Mouse (Mus musculus) CH12.LX (cell line): ENCODE data around the gene Gm48551. TPM values are rescaled to one million over a fixed set of nuclear protein-coding genes. Genes with fewer than 3 reads are reported as not detected.

Experiments
- DNase-seq: peaks from one replicate; pipeline ENCODE4 v3.0.0-alpha.2; 2013; ENCODE audit errors: extremely low read depth
- H3K27ac ChIP-seq: 2 replicates; pipeline ENCODE4 v1.5.1; 2012; ENCODE audit warnings: low read depth, mild to moderate bottlenecking, control low read depth, moderate library complexity; ENCODE audit not compliant: insufficient read depth
- H3K27me3 ChIP-seq: replicated peaks from 2 replicates; pipeline ENCODE3; 2012; ENCODE audit warnings: inconsistent platforms
- H3K36me3 ChIP-seq, 2 experiments: replicated peaks in 1 of 2; 2 replicates each; pipeline versions ENCODE3 to v1.6.1; 2012; ENCODE audit warnings: inconsistent platforms in 1 of 2, low read length in 1 of 2, mild to moderate bottlenecking in 1 of 2, mixed read lengths in 1 of 2, moderate library complexity in 1 of 2; ENCODE audit not compliant: control insufficient read depth in 1 of 2, insufficient read depth in 1 of 2
- H3K4me1 ChIP-seq, 2 experiments: 2 replicates each; pipeline ENCODE4 v1.6.1; 2012; ENCODE audit warnings: inconsistent platforms in 1 of 2, moderate library complexity in 1 of 2; ENCODE audit not compliant: insufficient read depth in 2 of 2, control insufficient read depth in 1 of 2
- H3K4me2 ChIP-seq: 2 replicates; pipeline ENCODE4 v1.6.1; 2012; ENCODE audit warnings: low read depth, mild to moderate bottlenecking, control low read depth; ENCODE audit not compliant: poor library complexity, insufficient read depth, severe bottlenecking
- H3K4me3 ChIP-seq, 3 experiments: fragments of 150-350 bp in 1 of 3; sonication (generic) in 1 of 3; replicated peaks in 1 of 3; 2 replicates each; pipeline versions ENCODE3 to v1.5.1; 2011 to 2012; ENCODE audit warnings: low read depth in 2 of 3, low read length in 2 of 3, mild to moderate bottlenecking in 2 of 3, moderate library complexity in 2 of 3, control low read depth in 1 of 3, improper control_type of control experiment in 1 of 3, inconsistent platforms in 1 of 3, mixed read lengths in 1 of 3; ENCODE audit not compliant: poor library complexity in 1 of 3
- H3K79me2 ChIP-seq: replicated peaks from 2 replicates; pipeline ENCODE4 v1.6.1; 2012; ENCODE audit warnings: mild to moderate bottlenecking, moderate library complexity; ENCODE audit not compliant: control insufficient read depth, poor library complexity, insufficient read depth, severe bottlenecking; ENCODE audit errors: extremely low read depth
- H3K9ac ChIP-seq: 2 replicates; pipeline ENCODE4 v1.6.1; 2012; ENCODE audit warnings: low read depth, mild to moderate bottlenecking, control low read depth, moderate library complexity; ENCODE audit not compliant: insufficient read depth
- H3K9me3 ChIP-seq: replicated peaks from 2 replicates; pipeline ENCODE3; 2012; ENCODE audit warnings: low read length, inconsistent platforms, mixed read lengths
- BHLHE40 ChIP-seq: IDR thresholded peaks from 2 replicates; pipeline ENCODE4 v1.6.1; 2011; ENCODE audit warnings: mild to moderate bottlenecking, low read depth, low read length, improper control_type of control experiment
- CHD2 ChIP-seq: IDR thresholded peaks from 2 replicates; pipeline ENCODE4 v1.6.1; 2011; ENCODE audit warnings: low read length, improper control_type of control experiment
- CTCF ChIP-seq, 2 experiments: IDR thresholded peaks in 1 of 2; conservative IDR thresholded peaks in 1 of 2; 2 replicates each; pipeline ENCODE4 v1.5.1; 2011 to 2012; ENCODE audit warnings: low read depth in 2 of 2, low read length in 2 of 2, improper control_type of control experiment in 1 of 2, inconsistent platforms in 1 of 2, mild to moderate bottlenecking in 1 of 2, moderate library complexity in 1 of 2
- E2F4 ChIP-seq: IDR thresholded peaks from 2 replicates; pipeline ENCODE4 v1.6.1; 2011; ENCODE audit warnings: low read depth, low read length, improper control_type of control experiment; ENCODE audit not compliant: insufficient replicate concordance
- ELF1 ChIP-seq: IDR thresholded peaks from 2 replicates; pipeline ENCODE4 v1.6.1; 2014; ENCODE audit warnings: low read depth, mild to moderate bottlenecking, inconsistent platforms, low read length, improper control_type of control experiment
- EP300 ChIP-seq: IDR thresholded peaks from 2 replicates; pipeline ENCODE4 v1.6.1; 2011; ENCODE audit warnings: low read length, improper control_type of control experiment
- ETS1 ChIP-seq: conservative IDR thresholded peaks from 2 replicates; pipeline ENCODE4 v1.6.1; 2012; ENCODE audit warnings: low read depth, mild to moderate bottlenecking, inconsistent platforms, low read length, improper control_type of control experiment, moderate library complexity
- GABPA ChIP-seq: IDR thresholded peaks from 2 replicates; pipeline ENCODE4 v1.6.1; 2012; ENCODE audit warnings: low read depth, low read length, improper control_type of control experiment, inconsistent platforms; ENCODE audit not compliant: insufficient replicate concordance
- HCFC1 ChIP-seq: IDR thresholded peaks from 2 replicates; pipeline ENCODE4 v1.6.1; 2012; ENCODE audit warnings: low read depth, mild to moderate bottlenecking, inconsistent platforms, low read length, improper control_type of control experiment
- IRF4 ChIP-seq: IDR thresholded peaks from 2 replicates; pipeline ENCODE4 v1.6.1; 2014; ENCODE audit warnings: low read depth, mild to moderate bottlenecking, inconsistent platforms, low read length, improper control_type of control experiment
- JUND ChIP-seq: conservative IDR thresholded peaks from 2 replicates; pipeline ENCODE4 v1.6.1; 2011; ENCODE audit warnings: low read depth, low read length, improper control_type of control experiment
- KAT2A ChIP-seq: IDR thresholded peaks from 2 replicates; pipeline ENCODE4 v1.6.1; 2012; ENCODE audit warnings: low read length, improper control_type of control experiment, inconsistent platforms; ENCODE audit not compliant: insufficient replicate concordance
- MAFK ChIP-seq: IDR thresholded peaks from 2 replicates; pipeline ENCODE4 v1.6.1; 2011; ENCODE audit warnings: low read length, improper control_type of control experiment; ENCODE audit not compliant: insufficient replicate concordance
- MAX ChIP-seq: IDR thresholded peaks from 2 replicates; pipeline ENCODE4 v1.6.1; 2011; ENCODE audit warnings: low read length, improper control_type of control experiment
- MAZ ChIP-seq: IDR thresholded peaks from 2 replicates; pipeline ENCODE4 v1.6.1; 2012; ENCODE audit warnings: low read depth, mild to moderate bottlenecking, inconsistent platforms, low read length, improper control_type of control experiment, moderate library complexity
- MEF2A ChIP-seq: IDR thresholded peaks from 2 replicates; pipeline ENCODE4 v1.6.1; 2014; ENCODE audit warnings: low read depth, mild to moderate bottlenecking, inconsistent platforms, low read length, improper control_type of control experiment, borderline replicate concordance
- MXI1 ChIP-seq: IDR thresholded peaks from 2 replicates; pipeline ENCODE4 v1.6.1; 2011; ENCODE audit warnings: mild to moderate bottlenecking, low read depth, low read length, improper control_type of control experiment
- MYC ChIP-seq: IDR thresholded peaks from 2 replicates; pipeline ENCODE4 v1.6.1; 2011; ENCODE audit warnings: low read depth, mild to moderate bottlenecking, improper control_type of control experiment, low read length
- NELFE ChIP-seq: IDR thresholded peaks from 2 replicates; pipeline ENCODE4 v1.6.1; 2011; ENCODE audit warnings: low read depth, low read length, improper control_type of control experiment
- NRF1 ChIP-seq: IDR thresholded peaks from 2 replicates; pipeline ENCODE4 v1.6.1; 2014; ENCODE audit warnings: low read depth, mild to moderate bottlenecking, inconsistent platforms, low read length, improper control_type of control experiment, moderate library complexity
- PAX5 ChIP-seq: IDR thresholded peaks from 2 replicates; pipeline ENCODE4 v1.6.1; 2012; ENCODE audit warnings: low read length, inconsistent platforms, mixed read lengths
- POLR2A ChIP-seq: IDR thresholded peaks from 2 replicates; pipeline ENCODE4 v1.6.1; 2011; ENCODE audit warnings: low read depth, mild to moderate bottlenecking, improper control_type of control experiment, low read length
- POLR2AphosphoS2 ChIP-seq: IDR thresholded peaks from 2 replicates; pipeline ENCODE4 v1.6.1; 2011; ENCODE audit warnings: low read depth, low read length, improper control_type of control experiment
- RAD21 ChIP-seq: IDR thresholded peaks from 2 replicates; pipeline ENCODE4 v1.6.1; 2011; ENCODE audit warnings: low read depth, mild to moderate bottlenecking, low read length, improper control_type of control experiment, moderate library complexity
- SIN3A ChIP-seq: IDR thresholded peaks from 2 replicates; pipeline ENCODE4 v1.6.1; 2012; ENCODE audit warnings: low read length, improper control_type of control experiment, inconsistent platforms
- TBP ChIP-seq: conservative IDR thresholded peaks from 2 replicates; pipeline ENCODE4 v1.6.1; 2011; ENCODE audit warnings: low read depth, low read length, improper control_type of control experiment
- TCF12 ChIP-seq: IDR thresholded peaks from 2 replicates; pipeline ENCODE4 v1.6.1; 2014; ENCODE audit warnings: low read depth, mild to moderate bottlenecking, inconsistent platforms, low read length, improper control_type of control experiment
- UBTF ChIP-seq: IDR thresholded peaks from 2 replicates; pipeline ENCODE4 v1.6.1; 2012; ENCODE audit warnings: low read depth, mild to moderate bottlenecking, inconsistent platforms, low read length, improper control_type of control experiment, moderate library complexity
- USF1 ChIP-seq: IDR thresholded peaks from 2 replicates; pipeline ENCODE4 v1.6.1; 2014; ENCODE audit warnings: low read depth, mild to moderate bottlenecking, inconsistent platforms, low read length, improper control_type of control experiment
- USF2 ChIP-seq: conservative IDR thresholded peaks from 2 replicates; pipeline ENCODE4 v1.6.1; 2011; ENCODE audit warnings: low read depth, low read length, improper control_type of control experiment
- ZC3H11A ChIP-seq: IDR thresholded peaks from 2 replicates; pipeline ENCODE4 v1.6.1; 2012; ENCODE audit warnings: low read depth, mild to moderate bottlenecking, inconsistent platforms, low read length, improper control_type of control experiment
- ZNF384 ChIP-seq: IDR thresholded peaks from 2 replicates; pipeline ENCODE4 v1.6.1; 2012; ENCODE audit warnings: low read depth, low read length, improper control_type of control experiment, inconsistent platforms
- dilution Hi-C: fragments of 300-500 bp; cut with MboI; formaldehyde crosslinking; loops from 2 replicates; pipeline ENCODE4 v1.14.3; 2020; ENCODE audit warnings: low sequenced_read_pairs; ENCODE audit not compliant: extremely low pct_unique_long_range_greater_than_20kb, extremely low pct_ligation_motif_present
- in situ Hi-C: fragments of 300-500 bp; cut with MboI; formaldehyde crosslinking; loops from 3 replicates; pipeline ENCODE4 v1.14.3; 2019; ENCODE audit warnings: low sequenced_read_pairs, low pct_ligation_motif_present, low pct_unique_long_range_greater_than_20kb, mixed read lengths
- polyA plus RNA-seq: library from polyadenylated mRNA; unstranded; fragments of >175 nt; gene quantifications from 2 replicates; pipeline ENCODE4 v1.2.1, GENCODE M21; 2012; ENCODE audit warnings: low read depth; ENCODE audit not compliant: insufficient read length
- total RNA-seq, 2 experiments: library from RNA; depleted of rRNA; stranded (reverse); fragments of 300-350 nt in 1 of 2; fragments of >200 nt in 1 of 2; gene quantifications; 2 replicates each; pipeline ENCODE4 v1.2.3; 2012 to 2014

Gm48551 gene
- total and polyA plus RNA-seq, 3 experiments: 1.0 to 3.4 (median 1.2) TPM

- peak; percentile 59; the same call in 1 of the 2 replicates for TF ChIP-seq TCF12
- TF ChIP-seq, all 38 proteins: peak for 14
These were observed 27.8 kb upstream of the Gm48551 start (continued) for GRCm38 (mm10) chr10:81356352-81356990.

DNA sequence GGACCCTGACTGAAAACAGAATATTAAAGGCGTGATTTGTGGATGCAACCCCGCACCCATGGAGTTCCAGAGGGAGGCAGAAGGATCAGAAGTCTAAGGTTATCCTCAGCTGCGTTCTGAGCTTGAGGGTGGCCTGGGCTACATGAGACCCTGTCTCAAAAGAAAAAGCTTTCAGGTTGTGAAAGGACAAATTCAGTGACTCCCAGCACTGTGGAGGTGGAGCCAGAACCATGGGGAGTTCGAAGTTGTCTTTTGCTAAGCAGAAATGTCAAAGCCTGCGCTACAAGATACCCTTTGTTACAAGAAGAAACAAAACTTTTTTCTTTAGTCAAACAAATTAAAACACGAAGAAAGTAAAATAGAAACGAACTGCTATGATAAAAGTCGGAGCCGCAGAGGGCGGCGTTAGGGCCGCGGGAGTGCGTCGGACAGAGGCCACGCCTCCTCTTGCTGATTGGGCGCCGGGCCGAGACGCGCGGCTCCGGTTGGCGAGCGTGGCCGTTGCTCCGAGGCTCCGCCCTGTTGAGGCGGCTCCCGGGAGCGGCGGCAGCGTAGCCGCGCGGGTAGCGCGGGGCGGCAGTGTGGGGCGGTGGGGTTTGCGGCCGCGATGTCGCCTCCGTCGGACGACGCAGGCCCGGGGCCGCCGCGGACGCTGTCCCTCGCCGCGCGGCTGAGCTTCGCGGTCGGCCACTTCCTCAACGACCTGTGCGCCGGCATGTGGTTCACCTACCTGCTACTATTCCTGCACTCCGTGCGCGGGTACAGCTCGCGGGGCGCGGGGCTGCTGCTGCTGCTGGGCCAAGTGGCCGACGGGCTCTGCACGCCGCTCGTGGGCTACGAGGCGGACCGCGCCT lies 27.0 kb upstream of the Gm48551 start, which contains the start of gene Mfsd12:
Gene Mfsd12 (plus strand): TSS at position 501 of the 854 bp plus-strand sequence.
- H3K79me2 ChIP-seq: no peaks in the 10 kb centered on the region; the same call in 1 of the 2 replicates
- H3K4me1 ChIP-seq: peaks cover 23 to 67% of the 10 kb centered on the region in 2 experiments
- H3K27ac ChIP-seq: peak within 1 kb of the TSS; percentile 43
- no peaks in the 10 kb centered on the region for H3K27me3 ChIP-seq
- in situ Hi-C loops: loop anchor here (10.0 kb wide), 1 partner anchor 162 kb away; no protein-coding TSS in a partner anchor
- peak within 1 kb of the TSS; percentile 81 to 92 (median 92) for H3K4me3 ChIP-seq
- H3K9me3 ChIP-seq: no peaks in the 10 kb centered on the region
- H3K4me2 ChIP-seq: peak within 1 kb of the TSS; percentile 74
- DNase-seq: peak; percentile 81
- H3K36me3 ChIP-seq: peaks cover 14 to 28% of the 10 kb centered on the region in 2 experiments
- no peak for TF ChIP-seq ETS1
- no peak for TF ChIP-seq RAD21
- no peak for TF ChIP-seq KAT2A
- TF ChIP-seq ZC3H11A: no peak
- TF ChIP-seq ZNF384: no peak
- no peak for TF ChIP-seq USF1
- TF ChIP-seq CHD2: peak; percentile 79
- peak; percentile 64 for TF ChIP-seq TCF12
- TF ChIP-seq BHLHE40: no peak
- no peak for TF ChIP-seq MXI1
- peak; percentile 78 for TF ChIP-seq UBTF
- peak; percentile 80 for TF ChIP-seq MYC
- 0 out of 2 replicates have a peak, but pooled peaks have one; percentile 12 for TF ChIP-seq MEF2A
- TF ChIP-seq MAX: peak; percentile 62; the same call in 1 of the 2 replicates
- TF ChIP-seq MAFK: no peak
- TF ChIP-seq GABPA: no peak
- TF ChIP-seq TBP: 0 out of 2 replicates have a peak, but pooled peaks have one; percentile 12
- peak; percentile 56 for TF ChIP-seq ELF1
- TF ChIP-seq IRF4: 0 out of 2 replicates have a peak, but pooled peaks have one; percentile 27
- TF ChIP-seq POLR2A: peak; percentile 71
- TF ChIP-seq CTCF (conservative IDR thresholded peaks at IDR 0.05 in 1 of 2, IDR thresholded peaks at IDR 0.05 in 1 of 2; ENCODE audit: low read depth in 2 of 2, low read length in 2 of 2): no peak
- TF ChIP-seq PAX5: no peak
- peak; percentile 51; the same call in 1 of the 2 replicates for TF ChIP-seq SIN3A
- TF ChIP-seq HCFC1: peak; percentile 62
- TF ChIP-seq USF2: no peak
- TF ChIP-seq E2F4: 0 out of 2 replicates have a peak, but pooled peaks have one; percentile 47
- TF ChIP-seq NELFE: peak; percentile 43
- TF ChIP-seq POLR2AphosphoS2: no peak
- TF ChIP-seq JUND: no peak
- peak; percentile 41; the same call in 1 of the 2 replicates for TF ChIP-seq NRF1
- TF ChIP-seq EP300: no peak
- TF ChIP-seq MAZ: peak; percentile 65; the same call in 1 of the 2 replicates
- dilution Hi-C loops: no loop called here
- H3K9ac ChIP-seq: peak within 1 kb of the TSS; percentile 72
